Mouse (Mus musculus): ENCODE results near the gene Inca1. TPM values are rescaled to one million over a fixed set of nuclear protein-coding genes. Genes with fewer than 3 reads are reported as not detected.

The Inca1 gene
- total and polyA plus RNA-seq, 3 experiments = 0.35 to 2.2 TPM; not detected in 1

GRCm38 (mm10) chr11:70726585-70726984 lies 26.6 kb upstream of the Inca1 start:
- no peak overlapping the region for H3K9ac ChIP-seq (ENCODE audit: control insufficient read depth, low read depth, low read length, poor library complexity, severe bottlenecking)
- TF ChIP-seq TCF12 (IDR thresholded peaks at IDR 0.05; ENCODE audit: low read depth, low read length) = no peak
- no peak for TF ChIP-seq BHLHE40 (IDR thresholded peaks at IDR 0.05; ENCODE audit: borderline replicate concordance, low read depth, low read length)
- peak; percentile 32 to 55 (median 50) for TF ChIP-seq CTCF (IDR thresholded peaks at IDR 0.05 in 2 of 3, conservative IDR thresholded peaks at IDR 0.05 in 1 of 3; ENCODE audit: control insufficient read depth in 1 of 3, insufficient read depth in 1 of 3, low read depth in 2 of 3, low read length in 3 of 3, poor library complexity in 1 of 3, severe bottlenecking in 1 of 3)
- TF ChIP-seq ZKSCAN1 (IDR thresholded peaks at IDR 0.05; ENCODE audit: low read depth, low read length) = no peak
- TF ChIP-seq TBP (IDR thresholded peaks at IDR 0.05; ENCODE audit: low read depth, low read length) = no peak
- no peak for TF ChIP-seq USF1 (IDR thresholded peaks at IDR 0.05; ENCODE audit: low read depth, low read length)
- no peak for TF ChIP-seq ZMIZ1 (IDR thresholded peaks at IDR 0.05; ENCODE audit: low read depth, low read length)
- TF ChIP-seq HCFC1 (IDR thresholded peaks at IDR 0.05; ENCODE audit: low read depth, low read length) = no peak
- TF ChIP-seq MXI1 (IDR thresholded peaks at IDR 0.05; ENCODE audit: low read depth, low read length) = no peak
- TF ChIP-seq MAFK (IDR thresholded peaks at IDR 0.05; ENCODE audit: borderline replicate concordance, low read depth, low read length) = no peak
- no peak for TF ChIP-seq UBTF (IDR thresholded peaks at IDR 0.05; ENCODE audit: borderline replicate concordance, insufficient read depth, low read depth, low read length)
- TF ChIP-seq SMC3 (IDR thresholded peaks at IDR 0.05; ENCODE audit: low read depth, low read length) = peak; percentile 49
- no peak for TF ChIP-seq POLR2AphosphoS2 (IDR thresholded peaks at IDR 0.05; ENCODE audit: low read length)
- no peak for TF ChIP-seq KAT2A (conservative IDR thresholded peaks at IDR 0.05; ENCODE audit: low read depth, low read length)
- TF ChIP-seq CHD1 (IDR thresholded peaks at IDR 0.05; ENCODE audit: low read depth, low read length) = no peak
- peak; percentile 51 for TF ChIP-seq RAD21 (IDR thresholded peaks at IDR 0.05; ENCODE audit: low read depth, low read length)
- TF ChIP-seq TAL1 (IDR thresholded peaks at IDR 0.05; ENCODE audit: low read length) = no peak
- no peak for TF ChIP-seq POLR2AphosphoS5 (IDR thresholded peaks at IDR 0.05; ENCODE audit: borderline replicate concordance, low read depth, low read length)
- TF ChIP-seq ZC3H11A (IDR thresholded peaks at IDR 0.05; ENCODE audit: low read depth, low read length) = peak; percentile 32; the same call in 1 of the 2 replicates
- no peak for TF ChIP-seq MYC (IDR thresholded peaks at IDR 0.05; ENCODE audit: low read depth, low read length)
- no peak for TF ChIP-seq SIN3A (IDR thresholded peaks at IDR 0.05; ENCODE audit: low read length)
- no peak for TF ChIP-seq NELFE (IDR thresholded peaks at IDR 0.05; ENCODE audit: low read depth, low read length)
- TF ChIP-seq ELF1 (IDR thresholded peaks at IDR 0.05; ENCODE audit: low read depth, low read length) = no peak
- no peak for TF ChIP-seq MAX (IDR thresholded peaks at IDR 0.05; ENCODE audit: low read length)
- TF ChIP-seq RCOR1 (IDR thresholded peaks at IDR 0.05; ENCODE audit: low read depth, low read length) = no peak
- no peak for TF ChIP-seq ETS1 (IDR thresholded peaks at IDR 0.05; ENCODE audit: low read depth, low read length)
- TF ChIP-seq E2F4 (IDR thresholded peaks at IDR 0.05; ENCODE audit: borderline replicate concordance, low read depth, low read length) = no peak
- no peak for TF ChIP-seq CHD2 (IDR thresholded peaks at IDR 0.05; ENCODE audit: low read length)
- TF ChIP-seq MEF2A (IDR thresholded peaks at IDR 0.05; ENCODE audit: extremely low read depth, insufficient replicate concordance, low read depth, low read length, poor library complexity, severe bottlenecking) = no peak
- H3K79me2 ChIP-seq (ENCODE audit: control insufficient read depth, insufficient read depth, low read length, poor library complexity) = no peaks in the 10 kb centered on the region
- H3K9me3 ChIP-seq (replicated peaks; ENCODE audit: insufficient read depth, low read length) = no peaks in the 10 kb centered on the region
- no peak overlapping the region for H3K4me3 ChIP-seq (ENCODE audit: control insufficient read depth in 1 of 2, insufficient read depth in 1 of 2, low read depth in 2 of 2, low read length in 2 of 2)
- H3K27me3 ChIP-seq (ENCODE audit: control insufficient read depth in 1 of 2, insufficient read depth in 2 of 2, low read length in 2 of 2) = no peaks in the 10 kb centered on the region
- H3K36me3 ChIP-seq (ENCODE audit: control insufficient read depth in 1 of 2, insufficient read depth in 2 of 2, low read length in 2 of 2) = no peaks in the 10 kb centered on the region
- H3K27ac ChIP-seq (ENCODE audit: control insufficient read depth, low read depth, low read length) = no peak overlapping the region
- peak; percentile 51 for DNase-seq (ENCODE audit: low read depth, low spot score)
- H3K4me1 ChIP-seq (ENCODE audit: control insufficient read depth in 1 of 2, insufficient read depth in 2 of 2, low read length in 2 of 2) = no peaks in the 10 kb centered on the region

Measured in MEL (cell line).